Mouse (Mus musculus): ENCODE measurements around the gene Rpsa. TPM values are rescaled to one million over a fixed set of nuclear protein-coding genes. Genes with fewer than 3 reads are reported as not detected.

Gene Rpsa
- total RNA-seq, 2 experiments from 2014 or later = 415 to 483 TPM

GRCm38 (mm10) chr9:120111156-120111945 is 16.1 kb upstream of the Rpsa start:
- no peak for DNase-seq (ENCODE audit: extremely low spot score in 1 of 2, low spot score in 1 of 2)

GRCm38 (mm10) chr9:120112472-120112871 is 15.0 kb upstream of the Rpsa start:
- no peak for DNase-seq (ENCODE audit: extremely low spot score in 1 of 2, low spot score in 1 of 2)

- no peak for DNase-seq (ENCODE audit: extremely low spot score in 1 of 2, low spot score in 1 of 2)
These were observed 14.0 kb upstream of the Rpsa start for GRCm38 (mm10) chr9:120113456-120113855.

GRCm38 (mm10) chr9:120114051-120114788 is 13.3 kb upstream of the Rpsa start:
- DNase-seq (ENCODE audit: extremely low spot score in 1 of 2, low spot score in 1 of 2) = no peak

GRCm38 (mm10) chr9:120114789-120115151 is 12.7 kb upstream of the Rpsa start:
- DNase-seq (ENCODE audit: extremely low spot score in 1 of 2, low spot score in 1 of 2) = no peak

GRCm38 (mm10) chr9:120115580-120115979 is 11.9 kb upstream of the Rpsa start:
- DNase-seq (ENCODE audit: extremely low spot score in 1 of 2, low spot score in 1 of 2) = no peak

- no peak for DNase-seq (ENCODE audit: extremely low spot score in 1 of 2, low spot score in 1 of 2)
These were observed 11.3 kb upstream of the Rpsa start for GRCm38 (mm10) chr9:120116184-120116624.

GRCm38 (mm10) chr9:120118212-120118611 is 9.3 kb upstream of the Rpsa start:
- no peak for DNase-seq (ENCODE audit: extremely low spot score in 1 of 2, low spot score in 1 of 2)

- DNase-seq (ENCODE audit: extremely low spot score in 1 of 2, low spot score in 1 of 2) = no peak
These were observed 7.0 kb upstream of the Rpsa start for GRCm38 (mm10) chr9:120120503-120120902.

GRCm38 (mm10) chr9:120126868-120127267 is 621 bp upstream of the Rpsa start:
- no peak for DNase-seq (ENCODE audit: extremely low spot score in 1 of 2, low spot score in 1 of 2)

- no peak for DNase-seq (ENCODE audit: extremely low spot score in 1 of 2, low spot score in 1 of 2)
These were observed 1.8 kb downstream of the Rpsa start for GRCm38 (mm10) chr9:120129276-120129675.

- no peak for DNase-seq (ENCODE audit: extremely low spot score in 1 of 2, low spot score in 1 of 2)
These were observed 4.3 kb downstream of the Rpsa start for GRCm38 (mm10) chr9:120131784-120132288.

GRCm38 (mm10) chr9:120132980-120133754 is 5.7 kb downstream of the Rpsa start:
- no peak for DNase-seq (ENCODE audit: extremely low spot score in 1 of 2, low spot score in 1 of 2)

GRCm38 (mm10) chr9:120133755-120134475 is 6.4 kb downstream of the Rpsa start:
- DNase-seq (ENCODE audit: extremely low spot score in 1 of 2, low spot score in 1 of 2) = no peak

- DNase-seq (ENCODE audit: extremely low spot score in 1 of 2, low spot score in 1 of 2) = no peak
These were observed 7.2 kb downstream of the Rpsa start for GRCm38 (mm10) chr9:120134529-120135160.

GRCm38 (mm10) chr9:120135454-120135853 is 8.0 kb downstream of the Rpsa start:
- DNase-seq (ENCODE audit: extremely low spot score in 1 of 2, low spot score in 1 of 2) = no peak

- peak; percentile 74 to 95 for DNase-seq (ENCODE audit: extremely low spot score in 1 of 2, low spot score in 1 of 2)
These were observed 13.2 kb downstream of the Rpsa start for GRCm38 (mm10) chr9:120140652-120141051.

GRCm38 (mm10) chr9:120144474-120144873 is 17.0 kb downstream of the Rpsa start:
- DNase-seq (ENCODE audit: extremely low spot score in 1 of 2, low spot score in 1 of 2) = no peak

- DNase-seq (ENCODE audit: extremely low spot score in 1 of 2, low spot score in 1 of 2) = no peak
These were observed 21.8 kb downstream of the Rpsa start, which contains the start of gene Mobp for GRCm38 (mm10) chr9:120149222-120149828. TSS of gene Mobp (plus strand) at chr9:120149707.
